Mouse (Mus musculus) C2C12 (cell line): ENCODE measurements around the gene Ybx3. TPM values are rescaled to one million over a fixed set of nuclear protein-coding genes. Genes with fewer than 3 reads are reported as not detected.

ENCODE experiments used
- H3K27me3 ChIP-seq: one replicate; pipeline ENCODE4 v1.6.1; 2011; ENCODE audit not compliant: control insufficient read depth, insufficient read depth, insufficient read length
- H3K36me3 ChIP-seq: one replicate; pipeline ENCODE4 v1.6.1; 2011; ENCODE audit not compliant: control insufficient read depth, insufficient read depth
- H3K4me3 ChIP-seq: one replicate; pipeline ENCODE4 v1.5.1; 2011; ENCODE audit warnings: mild to moderate bottlenecking, control low read depth; ENCODE audit not compliant: poor library complexity, insufficient read depth, severe bottlenecking
- H3K79me2 ChIP-seq: one replicate; pipeline ENCODE4 v1.6.1; 2011; ENCODE audit not compliant: control insufficient read depth, insufficient read depth
- H3K79me3 ChIP-seq: one replicate; pipeline ENCODE4 v1.6.1; 2011; ENCODE audit warnings: low read depth, control low read depth
- H3ac ChIP-seq: one replicate; pipeline ENCODE3; 2011; ENCODE audit warnings: low read depth; ENCODE audit not compliant: control insufficient read depth, insufficient read length
- CEBPB ChIP-seq: IDR thresholded peaks from one replicate; pipeline ENCODE4 v1.6.1; 2011; ENCODE audit warnings: low read depth, mild to moderate bottlenecking, control low read depth, moderate library complexity
- CTCF ChIP-seq: IDR thresholded peaks from one replicate; pipeline ENCODE4 v1.5.1; 2011; ENCODE audit not compliant: control insufficient read depth, insufficient read depth, insufficient read length
- FOSL1 ChIP-seq: IDR thresholded peaks from one replicate; pipeline ENCODE4 v1.8.0; 2011; ENCODE audit warnings: mild to moderate bottlenecking, low read length; ENCODE audit not compliant: poor library complexity, insufficient read depth, severe bottlenecking
- MAX ChIP-seq: IDR thresholded peaks from one replicate; pipeline ENCODE4 v1.6.1; 2011; ENCODE audit warnings: mild to moderate bottlenecking, control low read depth
- MYOD1 ChIP-seq: IDR thresholded peaks from one replicate; pipeline ENCODE4 v1.6.1; 2011; ENCODE audit warnings: low read depth; ENCODE audit not compliant: control insufficient read depth, insufficient read length
- MYOG ChIP-seq: IDR thresholded peaks from one replicate; pipeline ENCODE4 v1.6.1; 2011; ENCODE audit not compliant: control insufficient read depth, insufficient read length; ENCODE audit errors: extremely low read depth
- USF1 ChIP-seq: IDR thresholded peaks from one replicate; pipeline ENCODE4 v1.6.1; 2011; ENCODE audit warnings: low read depth, mild to moderate bottlenecking, control low read depth, moderate library complexity
- long read RNA-seq, 2 experiments: library from polyadenylated mRNA; unstranded; transcript quantifications; one replicate each; pipeline ENCODE4 v2.0.0; 2019 to 2020
- polyA plus RNA-seq: library from polyadenylated mRNA; unstranded; fragments of >200 nt; fragmentation: generic; extraction: Trizol; gene quantifications from one replicate; pipeline ENCODE4 v1.2.1, GENCODE M21; 2012; ENCODE audit warnings: missing spikeins

Ybx3 gene
- 338 TPM for polyA plus RNA-seq
- long read RNA-seq, experiment 1, partial matches to known transcripts, result 31 of 39 reads
- long read RNA-seq, experiment 1, other reads (novel, unspliced or antisense), result 4 of 39 reads
- long read RNA-seq, experiment 2, partial matches to known transcripts, result 1 of 8 reads
- long read RNA-seq, experiment 2, other reads (novel, unspliced or antisense), result 7 of 8 reads

- TF ChIP-seq USF1, result no peak
- H3K79me3 ChIP-seq, result peaks cover 48% of the 10 kb centered on the region
Observed at GRCm38 (mm10) chr6:131388040-131389021, at the start of gene Ybx3. Gene Ybx3, minus strand, starts transcription at chr6:131388476.

GRCm38 (mm10) chr6:131436626-131437025 lies 48.4 kb upstream of the Ybx3 start:
- Histone ChIP-seq H3K79me3 (no peaks in the 10 kb centered on the region), H3K4me3 (no peak overlapping the region), H3K36me3 (no peaks in the 10 kb centered on the region), H3K27me3 (no peaks in the 10 kb centered on the region), H3ac (no peak overlapping the region), H3K79me2 (no peaks in the 10 kb centered on the region)
- TF ChIP-seq CEBPB, result no peak
- no peak for TF ChIP-seq MYOD1
- TF ChIP-seq MYOG, result no peak
- no peak for TF ChIP-seq MAX
- TF ChIP-seq CTCF, result no peak

More at GRCm38 (mm10) chr6:131388040-131389021, at the start of gene Ybx3:
- peaks cover 57% of the 10 kb centered on the region for H3K79me2 ChIP-seq
- H3ac ChIP-seq, result peak within 1 kb of the TSS; percentile 99
- peaks cover 8% of the 10 kb centered on the region for H3K36me3 ChIP-seq
- no peaks in the 10 kb centered on the region for H3K27me3 ChIP-seq
- peak within 1 kb of the TSS; percentile 82 for H3K4me3 ChIP-seq

GRCm38 (mm10) chr6:131434088-131434487 lies 45.8 kb upstream of the Ybx3 start:
- Histone ChIP-seq H3ac (no peak overlapping the region), H3K36me3 (no peaks in the 10 kb centered on the region), H3K79me3 (no peaks in the 10 kb centered on the region), H3K27me3 (no peaks in the 10 kb centered on the region), H3K4me3 (no peak overlapping the region), H3K79me2 (no peaks in the 10 kb centered on the region)
- TF ChIP-seq CTCF (no peak), MYOD1 (no peak), USF1 (no peak), CEBPB (no peak), FOSL1 (no peak), MAX (no peak), MYOG (no peak)

- H3K79me3 ChIP-seq, result no peaks in the 10 kb centered on the region
- no peaks in the 10 kb centered on the region for H3K79me2 ChIP-seq
- TF ChIP-seq MYOG (no peak), CTCF (no peak), USF1 (no peak), MYOD1 (no peak), CEBPB (no peak), FOSL1 (no peak), MAX (no peak)
- H3K36me3 ChIP-seq, result no peaks in the 10 kb centered on the region
- no peaks in the 10 kb centered on the region for H3K27me3 ChIP-seq
- no peak overlapping the region for H3ac ChIP-seq
- H3K4me3 ChIP-seq, result no peak overlapping the region
Observed at GRCm38 (mm10) chr6:131433153-131434048, 45.1 kb upstream of the Ybx3 start.

- Histone ChIP-seq H3K79me3 (no peaks in the 10 kb centered on the region), H3K27me3 (peaks cover 3% of the 10 kb centered on the region), H3K36me3 (no peaks in the 10 kb centered on the region), H3K79me2 (no peaks in the 10 kb centered on the region), H3ac (no peak overlapping the region), H3K4me3 (no peak overlapping the region)
- no peak for TF ChIP-seq MYOD1
- no peak for TF ChIP-seq MAX
- TF ChIP-seq FOSL1, result no peak
- TF ChIP-seq USF1, result no peak
Observed at GRCm38 (mm10) chr6:131421572-131421971, 33.3 kb upstream of the Ybx3 start.
